Mouse (Mus musculus): ENCODE data around the gene Mctp1.
A peak's percentile ranks its signal among the peaks of the same experiment; 100 is the strongest.

Mctp1 gene

GRCm38 (mm10) chr13:76609425-76609824 lies 225.1 kb downstream of the Mctp1 start:
- no peak for DNase-seq (ENCODE audit: low read depth, low spot score)

GRCm38 (mm10) chr13:76611499-76611898 lies 227.2 kb downstream of the Mctp1 start:
- DNase-seq (ENCODE audit: low read depth, low spot score) = no peak

GRCm38 (mm10) chr13:76620111-76620510 lies 235.8 kb downstream of the Mctp1 start:
- no peak for DNase-seq (ENCODE audit: low read depth, low spot score)

GRCm38 (mm10) chr13:76620525-76620924 lies 236.2 kb downstream of the Mctp1 start:
- DNase-seq (ENCODE audit: low read depth, low spot score) = no peak

- no peak for DNase-seq (ENCODE audit: low read depth, low spot score)
Measured at GRCm38 (mm10) chr13:76633707-76634106, 249.4 kb downstream of the Mctp1 start.

GRCm38 (mm10) chr13:76638282-76638681 lies 253.9 kb downstream of the Mctp1 start:
- no peak for DNase-seq (ENCODE audit: low read depth, low spot score)

- no peak for DNase-seq (ENCODE audit: low read depth, low spot score)
Measured at GRCm38 (mm10) chr13:76659523-76659922, 275.2 kb downstream of the Mctp1 start.

- DNase-seq (ENCODE audit: low read depth, low spot score) = peak; percentile 4
Measured at GRCm38 (mm10) chr13:76681286-76681685, 297.0 kb downstream of the Mctp1 start.

GRCm38 (mm10) chr13:76689349-76689748 lies 305.0 kb downstream of the Mctp1 start:
- DNase-seq (ENCODE audit: low read depth, low spot score) = no peak

GRCm38 (mm10) chr13:76690143-76690542 lies 305.8 kb downstream of the Mctp1 start:
- no peak for DNase-seq (ENCODE audit: low read depth, low spot score)

- no peak for DNase-seq (ENCODE audit: low read depth, low spot score)
Measured at GRCm38 (mm10) chr13:76690697-76691096, 306.4 kb downstream of the Mctp1 start.

- no peak for DNase-seq (ENCODE audit: low read depth, low spot score)
Measured at GRCm38 (mm10) chr13:76734013-76734412, 349.7 kb downstream of the Mctp1 start.

- DNase-seq (ENCODE audit: low read depth, low spot score) = no peak
Measured at GRCm38 (mm10) chr13:76750663-76751429, 366.5 kb downstream of the Mctp1 start.

GRCm38 (mm10) chr13:76759832-76760490 lies 375.6 kb downstream of the Mctp1 start:
- DNase-seq (ENCODE audit: low read depth, low spot score) = peak; percentile 53

- no peak for DNase-seq (ENCODE audit: low read depth, low spot score)
Measured at GRCm38 (mm10) chr13:76799662-76800061, 415.3 kb downstream of the Mctp1 start.

GRCm38 (mm10) chr13:76801126-76801632 lies 416.8 kb downstream of the Mctp1 start:
- no peak for DNase-seq (ENCODE audit: low read depth, low spot score)

GRCm38 (mm10) chr13:76802051-76802728 lies 417.9 kb downstream of the Mctp1 start:
- DNase-seq (ENCODE audit: low read depth, low spot score) = no peak

GRCm38 (mm10) chr13:76802926-76803325 lies 418.6 kb downstream of the Mctp1 start:
- no peak for DNase-seq (ENCODE audit: low read depth, low spot score)

GRCm38 (mm10) chr13:76803799-76804198 lies 419.5 kb downstream of the Mctp1 start:
- no peak for DNase-seq (ENCODE audit: low read depth, low spot score)

- no peak for DNase-seq (ENCODE audit: low read depth, low spot score)
Measured at GRCm38 (mm10) chr13:76808871-76809390, 424.6 kb downstream of the Mctp1 start.

GRCm38 (mm10) chr13:76809802-76810201 lies 425.5 kb downstream of the Mctp1 start:
- no peak for DNase-seq (ENCODE audit: low read depth, low spot score)

- peak; percentile 61 for DNase-seq (ENCODE audit: low read depth, low spot score)
Measured at GRCm38 (mm10) chr13:76810496-76810939, 426.2 kb downstream of the Mctp1 start.

Data from embryo, embryonic 11.5 days (tissue).